Mouse (Mus musculus) limb, embryonic 12.5 days (tissue): ENCODE results near the gene Lrfn1. TPM values are rescaled to one million over a fixed set of nuclear protein-coding genes. Genes with fewer than 3 reads are reported as not detected.

Experiments used
- polyA plus RNA-seq: library from polyadenylated mRNA; unstranded; fragments of >200 nt; fragmentation: Nextera tagmentation; extraction: Ambion mirVana; gene quantifications from 2 replicates; pipeline ENCODE4 v1.2.1, GENCODE M21; 2016

Gene Lrfn1
- polyA plus RNA-seq, 1 experiment from 2014 or later, result 7.5 TPM

Other genes with a start within 250 kb of the Lrfn1 start
- 5.4 and 18.9 TPM in 2 replicates for gene Eid2, start 184.1 kb upstream of the Lrfn1 start, polyA plus RNA-seq
- 17.6 and 18.5 TPM in 2 replicates for gene Eid2b, start 174.2 kb upstream of the Lrfn1 start, polyA plus RNA-seq
- not detected in 2 replicates for gene Selenov, start 160.8 kb upstream of the Lrfn1 start, polyA plus RNA-seq
- 3.5 and 3.7 TPM in 2 replicates for gene Dll3, start 149.7 kb upstream of the Lrfn1 start, polyA plus RNA-seq
- gene Timm50, start 139.9 kb upstream of the Lrfn1 start, polyA plus RNA-seq, result 166 and 169 TPM in 2 replicates
- 99.0 and 117 TPM in 2 replicates for gene Supt5, start 113.2 kb upstream of the Lrfn1 start, polyA plus RNA-seq
- gene Rps16, start 101.3 kb upstream of the Lrfn1 start, polyA plus RNA-seq, result 915 and 927 TPM in 2 replicates
- 96.9 and 106 TPM in 2 replicates for gene Plekhg2, start 79.4 kb upstream of the Lrfn1 start, polyA plus RNA-seq
- gene Zfp36, start 71.7 kb upstream of the Lrfn1 start, polyA plus RNA-seq, result 7.1 and 7.7 TPM in 2 replicates
- 45.4 and 51.6 TPM in 2 replicates for gene Med29, start 59.3 kb upstream of the Lrfn1 start, polyA plus RNA-seq
- 83.0 and 86.8 TPM in 2 replicates for gene Paf1, start 59.0 kb upstream of the Lrfn1 start, polyA plus RNA-seq
- 6.2 and 9.0 TPM in 2 replicates for gene Gmfg, start 14.5 kb upstream of the Lrfn1 start, polyA plus RNA-seq
- not detected in 2 replicates for gene Ifnl2, start 58.5 kb downstream of the Lrfn1 start, polyA plus RNA-seq
- gene Ifnl3, start 70.9 kb downstream of the Lrfn1 start, polyA plus RNA-seq, result not detected in 2 replicates
- gene Sycn, start 88.9 kb downstream of the Lrfn1 start, polyA plus RNA-seq, result not detected in 2 replicates
- not detected in 2 replicates for gene Nccrp1, start 95.3 kb downstream of the Lrfn1 start, polyA plus RNA-seq
- gene Samd4b, start 146.2 kb downstream of the Lrfn1 start, polyA plus RNA-seq, result 30.5 and 36.0 TPM in 2 replicates
- gene Pak4, start 146.2 kb downstream of the Lrfn1 start, polyA plus RNA-seq, result 42.4 and 44.1 TPM in 2 replicates
- not detected in 2 replicates for gene Acp7, start 179.4 kb downstream of the Lrfn1 start, polyA plus RNA-seq
- 4.9 and 6.4 TPM in 2 replicates for gene Fbxo27, start 240.9 kb downstream of the Lrfn1 start, polyA plus RNA-seq